Mouse (Mus musculus): Measurements from ENCODE around the gene Selenow.

DNA sequence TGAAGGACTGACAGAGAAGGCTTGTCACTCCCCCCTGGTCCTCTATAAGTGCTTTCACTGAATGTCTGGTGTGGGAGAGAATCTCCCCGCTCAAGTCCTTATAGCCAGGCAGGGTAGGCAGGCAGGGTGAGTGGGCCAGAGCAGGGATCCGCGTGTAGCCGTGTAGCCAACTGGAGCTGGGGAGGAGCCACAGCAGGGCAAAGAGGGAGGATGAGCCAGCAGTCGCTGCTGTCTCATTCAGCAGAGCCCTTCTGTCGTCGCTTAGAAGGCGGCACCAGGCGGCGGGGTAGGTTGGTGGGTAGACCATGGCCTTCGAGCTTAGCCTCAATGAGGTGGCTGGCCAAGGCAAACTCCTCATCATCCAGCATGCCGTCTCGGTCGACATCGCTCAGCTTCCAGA is 27.8 kb upstream of the Selenow start:
- TF ChIP-seq CTCF (IDR thresholded peaks at IDR 0.05; ENCODE audit: borderline replicate concordance, insufficient read depth, low read length): no peak
- no peak for TF ChIP-seq POLR2A (IDR thresholded peaks at IDR 0.05; ENCODE audit: low read depth, low read length)

All from embryonic fibroblast, embryonic 13.5 days (primary cell).